ENCODE assay signal across 12 mouse cellular contexts in the genomic region with DNA sequence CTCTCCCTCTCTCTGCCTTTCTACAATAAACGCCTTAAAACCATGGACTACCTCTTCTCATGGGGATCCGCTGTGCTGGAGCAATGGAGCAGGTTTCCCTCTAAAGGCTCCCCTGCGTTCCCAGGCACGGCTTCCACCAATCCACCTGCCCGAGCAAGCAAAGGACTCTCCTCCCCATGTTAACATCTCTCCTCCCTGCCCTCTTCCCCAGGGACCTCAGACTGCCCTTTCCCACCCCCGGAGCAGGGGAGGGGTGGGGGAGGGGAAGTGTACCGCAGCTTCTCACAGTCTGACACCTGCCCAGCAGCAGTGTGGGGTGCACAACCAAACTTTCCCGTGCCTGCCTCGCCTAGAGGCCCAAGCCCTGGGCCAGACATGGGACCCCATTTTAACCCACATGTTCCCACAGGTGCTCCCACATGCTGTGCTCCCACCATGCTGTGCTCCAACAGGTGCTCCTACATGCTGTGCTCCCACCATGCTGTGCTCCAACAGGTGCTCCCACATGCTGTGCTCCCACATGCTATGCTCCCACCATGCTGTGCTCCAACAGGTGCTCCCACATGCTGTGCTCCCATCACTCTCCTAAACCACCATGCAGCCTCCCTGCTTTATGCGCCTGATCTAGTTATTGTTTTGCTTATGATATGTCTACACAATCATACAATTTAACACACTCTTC. TPM values are rescaled to one million over a fixed set of nuclear protein-coding genes. Genes with fewer than 3 reads are reported as not detected.
DNase-seq lines count a peak whose midpoint lies in the region; ATAC-seq and TF ChIP-seq lines count a peak whose summit lies in the region.
"Had no signal": no experiment of that assay in that cellular context is flagged by ENCODE, and none has a peak within 500 bp of the region (broad histone marks: within the 10 kb centered on the region; RNA-seq: fewer than 3 reads in every experiment).

No protein-coding gene starts in this region.

- 80% methylated on average over 10 of the region's 10 CpGs for WGBS in thymus, adult 2 months
- 28% methylated on average over 10 of the region's 10 CpGs for WGBS in limb, embryonic 10.5 days

- no peak for TF ChIP-seq POLR2A in thymus, adult 2 months (IDR thresholded peaks at IDR 0.05; ENCODE audit: control insufficient read depth, extremely low read depth, insufficient read depth, low read length, poor library complexity)

- no peak overlapping the region for H3K4me3 ChIP-seq in thymus, adult 2 months (ENCODE audit: control insufficient read depth, insufficient read depth, low read length)
- peak overlapping the region; percentile 36 for H3K4me3 ChIP-seq in limb, embryonic 10.5 days
- H3K4me3 ChIP-seq: limb, embryonic 15.5 days had no signal

- no peak overlapping the region for H3K27ac ChIP-seq in thymus, adult 2 months (ENCODE audit: control insufficient read depth, insufficient read depth, low read length)
- H3K27ac ChIP-seq in limb, embryonic 10.5 days, result peak overlapping the region; percentile 42
- H3K27ac ChIP-seq: limb, embryonic 15.5 days had no signal

- no peak for DNase-seq in frontal cortex, postnatal 10 days (ENCODE audit: low spot score in 2 of 2)
- DNase-seq in thymus, postnatal 14 days, result peak; percentile 40
- no peak for DNase-seq in thymus, adult 2 months
- peak; percentile 42 for DNase-seq in limb, embryonic 10.5 days (ENCODE audit: low spot score)
- DNase-seq in gastrocnemius, adult 8-10 months (ENCODE audit: low spot score in 2 of 2), result no peak
- no peak for DNase-seq in lung, postnatal 4 days
- DNase-seq: B cell, adult 2 months; cerebellum, adult 8-10 months had no signal

- H3K27me3 ChIP-seq in thymus, adult 2 months (ENCODE audit: control insufficient read depth, insufficient read depth, low read length), result no peaks in the 10 kb centered on the region
- H3K27me3 ChIP-seq in limb, embryonic 10.5 days (ENCODE audit: low read depth, poor library complexity, severe bottlenecking), result no peaks in the 10 kb centered on the region
- H3K27me3 ChIP-seq: limb, embryonic 15.5 days had no signal

- H3K36me3 ChIP-seq in thymus, adult 2 months (ENCODE audit: control insufficient read depth, insufficient read depth, low read length), result no peaks in the 10 kb centered on the region
- no peaks in the 10 kb centered on the region for H3K36me3 ChIP-seq in limb, embryonic 10.5 days
- H3K36me3 ChIP-seq: limb, embryonic 15.5 days had no signal

- TF ChIP-seq CTCF in thymus, adult 2 months (IDR thresholded peaks at IDR 0.05; ENCODE audit: borderline replicate concordance, control insufficient read depth, extremely low read depth, insufficient read depth, low read length, poor library complexity), result no peak

- ATAC-seq in frontal cortex, adult (ENCODE audit: low TSS enrichment), result peak; percentile 23; the same call in 1 of the 2 replicates
- 0 out of 2 replicates have a peak, but pooled peaks have one; percentile 13 for ATAC-seq in neutrophil, adult 5-6 weeks (ENCODE audit: extremely low read depth, insufficient number of reproducible peaks, low FRiP score, poor library complexity, severe bottlenecking)
- ATAC-seq: activated CD4-positive, CD25-positive, alpha-beta regulatory T cell, adult 4 months had no signal

- no peaks in the 10 kb centered on the region for H3K9me3 ChIP-seq in limb, embryonic 10.5 days (replicated peaks)
- H3K9me3 ChIP-seq: limb, embryonic 15.5 days had no signal

- peaks cover 2% of the 10 kb centered on the region; the same call in 1 of the 2 replicates for H3K4me1 ChIP-seq in thymus, adult 2 months (replicated peaks; ENCODE audit: control insufficient read depth, insufficient read depth, low read length)
- H3K4me1 ChIP-seq in limb, embryonic 10.5 days, result peaks cover 41% of the 10 kb centered on the region

RNA-seq across cellular contexts. Expression of a gene that starts 57.2 kb away (rescaled TPM):
- polyA plus RNA-seq in thymus, adult 2 months (2012; rRNA removed), result 55.5 and 65.8 TPM in 2 replicates
- 3.1 and 4.5 TPM in 2 replicates for polyA plus RNA-seq in limb, embryonic 10.5 days (2016; fragmentation: Nextera tagmentation; extraction: Ambion mirVana)
- total RNA-seq in neutrophil, adult 5-6 weeks (2017), result 19.1 and 25.3 TPM in 2 replicates
- total RNA-seq in gastrocnemius, adult 8-10 months (2022), result under 1 TPM; 0.27 to 0.58 (median 0.41) TPM

Comparison
In these comparisons a context has a peak if more than half of its experiments do, and no peak if none do; other contexts are left out.
1. DNase-seq: peak in thymus, postnatal 14 days (single experiment) and limb, embryonic 10.5 days (single experiment); none in frontal cortex, postnatal 10 days (0 of 2), thymus, adult 2 months (single experiment), gastrocnemius, adult 8-10 months (0 of 2) and lung, postnatal 4 days (0 of 2).
2. RNA of a gene that starts 57.2 kb away (total RNA-seq): 19.1 to 25.3 TPM in neutrophil, adult 5-6 weeks; 0.27 to 0.58 TPM in gastrocnemius, adult 8-10 months; every median in the first group is over 10 times any median in the second.